Mouse (Mus musculus) forebrain, embryonic 13.5 days (tissue): ENCODE measurements around the gene Ddx18. TPM values are rescaled to one million over a fixed set of nuclear protein-coding genes. Genes with fewer than 3 reads are reported as not detected.

Source experiments
- ATAC-seq: fragments of 200-750 bp; cut with Nextera tagmentation; 2 replicates; pipeline ENCODE4 v1.8.0; 2017
- H3K27ac ChIP-seq: fragments of 300-500 bp; sonication (generic); 2 replicates; pipeline ENCODE4 v1.5.1; 2015; ENCODE audit warnings: inconsistent platforms, mild to moderate bottlenecking, moderate library complexity
- H3K27me3 ChIP-seq: fragments of 300-500 bp; sonication (generic); 2 replicates; pipeline ENCODE4 v1.6.1; 2015; ENCODE audit warnings: mild to moderate bottlenecking, inconsistent platforms
- H3K36me3 ChIP-seq: fragments of 300-500 bp; sonication (generic); 2 replicates; pipeline ENCODE4 v1.6.1; 2015; ENCODE audit warnings: mild to moderate bottlenecking, inconsistent platforms; ENCODE audit not compliant: poor library complexity, severe bottlenecking
- H3K4me1 ChIP-seq: fragments of 300-500 bp; sonication (generic); 2 replicates; pipeline ENCODE4 v1.6.1; 2015; ENCODE audit warnings: inconsistent platforms
- H3K4me2 ChIP-seq: fragments of 300-500 bp; sonication (generic); 2 replicates; pipeline ENCODE4 v1.6.1; 2015; ENCODE audit warnings: inconsistent platforms, mild to moderate bottlenecking, moderate library complexity
- H3K4me3 ChIP-seq: fragments of 300-500 bp; sonication (generic); 2 replicates; pipeline ENCODE4 v1.5.1; 2015; ENCODE audit warnings: mild to moderate bottlenecking, inconsistent platforms
- H3K9ac ChIP-seq: fragments of 300-500 bp; sonication (generic); 2 replicates; pipeline ENCODE4 v1.6.1; 2015; ENCODE audit warnings: mild to moderate bottlenecking, inconsistent platforms
- H3K9me3 ChIP-seq: fragments of 300-500 bp; sonication (generic); replicated peaks from 2 replicates; pipeline ENCODE4 v1.6.1; 2016; ENCODE audit warnings: inconsistent platforms
- WGBS: fragments of 180-500 bp; shearing (Covaris S2); methylation state at CpG from one replicate; pipeline ENCODE4 v1.1.7; 2015; 5-methylcytosine and 5-hydroxymethylcytosine counted together
- polyA plus RNA-seq: library from polyadenylated mRNA; unstranded; fragments of >200 nt; fragmentation: Nextera tagmentation; extraction: Ambion mirVana; gene quantifications from 2 replicates; pipeline ENCODE4 v1.2.1, GENCODE M21; 2015

Ddx18 gene
- polyA plus RNA-seq, result 68.6 and 75.3 TPM in 2 replicates

GRCm38 (mm10) chr1:121567521-121568489 is at the start of gene Ddx18:
Ddx18 (minus strand) TSS chr1:121567989.
- Histone ChIP-seq H3K9ac (peak within 1 kb of the TSS; percentile 77), H3K27ac (peak within 1 kb of the TSS; percentile 48), H3K9me3 (no peaks in the 10 kb centered on the region), H3K4me3 (peak within 1 kb of the TSS; percentile 80), H3K27me3 (no peaks in the 10 kb centered on the region), H3K4me2 (peak within 1 kb of the TSS; percentile 80), H3K36me3 (peaks cover 27% of the 10 kb centered on the region), H3K4me1 (peaks cover 8% of the 10 kb centered on the region)
- 6% methylated on average over 53 of the region's 53 CpGs for WGBS
- ATAC-seq, result peak; percentile 99

GRCm38 (mm10) chr1:121608000-121608399 is 40.2 kb upstream of the Ddx18 start:
- H3K4me1 ChIP-seq, result no peaks in the 10 kb centered on the region
- no peak overlapping the region for H3K27ac ChIP-seq
- ATAC-seq, result no peak
- no peak overlapping the region for H3K4me3 ChIP-seq
- WGBS, result 79% methylated on average over 7 of the region's 7 CpGs
- H3K27me3 ChIP-seq, result no peaks in the 10 kb centered on the region
- H3K9me3 ChIP-seq, result no peaks in the 10 kb centered on the region
- no peak overlapping the region for H3K4me2 ChIP-seq
- no peak overlapping the region for H3K9ac ChIP-seq
- H3K36me3 ChIP-seq, result no peaks in the 10 kb centered on the region

GRCm38 (mm10) chr1:121605118-121605517 is 37.3 kb upstream of the Ddx18 start:
- Histone ChIP-seq H3K4me1 (no peaks in the 10 kb centered on the region), H3K9me3 (no peaks in the 10 kb centered on the region), H3K4me3 (no peak overlapping the region), H3K4me2 (no peak overlapping the region), H3K27me3 (no peaks in the 10 kb centered on the region), H3K27ac (no peak overlapping the region), H3K9ac (no peak overlapping the region), H3K36me3 (no peaks in the 10 kb centered on the region)
- 58% methylated on average over 6 of the region's 6 CpGs for WGBS
- ATAC-seq, result no peak

GRCm38 (mm10) chr1:121601893-121602292 is 34.1 kb upstream of the Ddx18 start:
- Histone ChIP-seq H3K27ac (no peak overlapping the region), H3K9ac (no peak overlapping the region), H3K27me3 (no peaks in the 10 kb centered on the region), H3K4me3 (no peak overlapping the region), H3K36me3 (no peaks in the 10 kb centered on the region), H3K4me2 (no peak overlapping the region), H3K9me3 (no peaks in the 10 kb centered on the region), H3K4me1 (no peaks in the 10 kb centered on the region)
- 73% methylated on average over 6 of the region's 6 CpGs for WGBS
- no peak for ATAC-seq

GRCm38 (mm10) chr1:121601084-121601483 is 33.3 kb upstream of the Ddx18 start:
- no peaks in the 10 kb centered on the region for H3K4me1 ChIP-seq
- no peak overlapping the region for H3K4me3 ChIP-seq
- H3K9ac ChIP-seq, result no peak overlapping the region
- WGBS, result 22% methylated on average over 1 of the region's 1 CpGs
- H3K27ac ChIP-seq, result no peak overlapping the region
- H3K27me3 ChIP-seq, result no peaks in the 10 kb centered on the region
- ATAC-seq, result peak; percentile 57; the same call in 1 of the 2 replicates
- no peaks in the 10 kb centered on the region for H3K36me3 ChIP-seq
- no peaks in the 10 kb centered on the region for H3K9me3 ChIP-seq
- no peak overlapping the region for H3K4me2 ChIP-seq

- WGBS, result 79% methylated on average over 3 of the region's 3 CpGs
- Histone ChIP-seq H3K27ac (no peak overlapping the region), H3K27me3 (no peaks in the 10 kb centered on the region), H3K4me3 (no peak overlapping the region), H3K36me3 (no peaks in the 10 kb centered on the region), H3K4me1 (no peaks in the 10 kb centered on the region), H3K9me3 (no peaks in the 10 kb centered on the region), H3K4me2 (no peak overlapping the region), H3K9ac (no peak overlapping the region)
- no peak for ATAC-seq
Observed at GRCm38 (mm10) chr1:121598421-121598820, 30.6 kb upstream of the Ddx18 start.

- Histone ChIP-seq H3K4me2 (no peak overlapping the region), H3K27ac (no peak overlapping the region), H3K4me1 (no peaks in the 10 kb centered on the region), H3K4me3 (no peak overlapping the region), H3K9ac (no peak overlapping the region), H3K9me3 (no peaks in the 10 kb centered on the region), H3K27me3 (no peaks in the 10 kb centered on the region), H3K36me3 (no peaks in the 10 kb centered on the region)
- ATAC-seq, result peak; percentile 80; the same call in 1 of the 2 replicates
- 16% methylated on average over 4 of the region's 4 CpGs for WGBS
Observed at GRCm38 (mm10) chr1:121596951-121597625, 29.3 kb upstream of the Ddx18 start.

- Histone ChIP-seq H3K27ac (no peak overlapping the region), H3K9ac (no peak overlapping the region), H3K4me3 (no peak overlapping the region), H3K9me3 (no peaks in the 10 kb centered on the region), H3K36me3 (no peaks in the 10 kb centered on the region), H3K4me2 (no peak overlapping the region), H3K4me1 (no peaks in the 10 kb centered on the region), H3K27me3 (no peaks in the 10 kb centered on the region)
- WGBS, result 91% methylated on average over 6 of the region's 6 CpGs
- no peak for ATAC-seq
Observed at GRCm38 (mm10) chr1:121584838-121585237, 17.0 kb upstream of the Ddx18 start.

GRCm38 (mm10) chr1:121581133-121581855 is 13.5 kb upstream of the Ddx18 start:
- Histone ChIP-seq H3K27me3 (no peaks in the 10 kb centered on the region), H3K4me2 (no peak overlapping the region), H3K4me3 (no peak overlapping the region), H3K27ac (no peak overlapping the region), H3K9ac (no peak overlapping the region), H3K9me3 (no peaks in the 10 kb centered on the region), H3K4me1 (no peaks in the 10 kb centered on the region), H3K36me3 (no peaks in the 10 kb centered on the region)
- ATAC-seq, result no peak
- 87% methylated on average over 5 of the region's 5 CpGs for WGBS

GRCm38 (mm10) chr1:121577491-121577890 is 9.7 kb upstream of the Ddx18 start:
- Histone ChIP-seq H3K9me3 (no peaks in the 10 kb centered on the region), H3K36me3 (no peaks in the 10 kb centered on the region), H3K4me2 (no peak overlapping the region), H3K4me3 (no peak overlapping the region), H3K4me1 (no peaks in the 10 kb centered on the region), H3K27ac (no peak overlapping the region), H3K9ac (no peak overlapping the region), H3K27me3 (no peaks in the 10 kb centered on the region)
- no peak for ATAC-seq
- WGBS, result 19% methylated on average over 1 of the region's 1 CpGs

- Histone ChIP-seq H3K27me3 (no peaks in the 10 kb centered on the region), H3K9me3 (no peaks in the 10 kb centered on the region), H3K27ac (no peak overlapping the region), H3K4me3 (no peak overlapping the region), H3K36me3 (peaks cover 2% of the 10 kb centered on the region; the same call in 1 of the 2 replicates), H3K4me1 (peaks cover 8% of the 10 kb centered on the region), H3K9ac (no peak overlapping the region), H3K4me2 (no peak overlapping the region)
- ATAC-seq, result no peak
- WGBS, result 90% methylated on average over 7 of the region's 7 CpGs
Observed at GRCm38 (mm10) chr1:121570522-121570921, 2.7 kb upstream of the Ddx18 start.

- Histone ChIP-seq H3K27ac (no peak overlapping the region), H3K9ac (no peak overlapping the region), H3K36me3 (peaks cover 96% of the 10 kb centered on the region), H3K4me1 (no peaks in the 10 kb centered on the region), H3K4me3 (no peak overlapping the region), H3K4me2 (no peak overlapping the region), H3K27me3 (no peaks in the 10 kb centered on the region), H3K9me3 (no peaks in the 10 kb centered on the region)
- WGBS, result 93% methylated on average over 5 of the region's 5 CpGs
- no peak for ATAC-seq
Observed at GRCm38 (mm10) chr1:121557861-121558260, 9.9 kb downstream of the Ddx18 start.
